Mouse (Mus musculus) heart, embryonic 14.5 days (tissue): ENCODE measurements around the gene Klk14. TPM values are rescaled to one million over a fixed set of nuclear protein-coding genes. Genes with fewer than 3 reads are reported as not detected.

ENCODE experiments used
- polyA plus RNA-seq: library from polyadenylated mRNA; unstranded; fragments of >200 nt; fragmentation: Nextera tagmentation; extraction: Ambion mirVana; gene quantifications from 2 replicates; pipeline ENCODE4 v1.2.1, GENCODE M21; 2014

The Klk14 gene
- polyA plus RNA-seq, 1 experiment from 2014 or later: not detected

Other genes starting within 250 kb of the Klk14 start
- gene Cldnd2, start 249.6 kb upstream of the Klk14 start, polyA plus RNA-seq: not detected in 2 replicates
- 703 and 738 TPM in 2 replicates for gene Etfb, start 246.3 kb upstream of the Klk14 start, polyA plus RNA-seq
- not detected in 2 replicates for gene Gm45233, start 246.3 kb upstream of the Klk14 start, polyA plus RNA-seq
- 2.2 and 2.7 TPM in 2 replicates for gene Vsig10l, start 227.3 kb upstream of the Klk14 start, polyA plus RNA-seq
- 0.07 and 0.09 TPM in 2 replicates for gene Iglon5, start 200.3 kb upstream of the Klk14 start, polyA plus RNA-seq
- gene 4931406B18Rik, start 184.5 kb upstream of the Klk14 start, polyA plus RNA-seq: not detected in 2 replicates
- 1.1 TPM in 2 replicates for gene Cd33, start 146.0 kb upstream of the Klk14 start, polyA plus RNA-seq
- gene Zfp658, start 128.2 kb upstream of the Klk14 start, polyA plus RNA-seq: 1.3 TPM in 2 replicates
- gene Zfp719, start 110.8 kb upstream of the Klk14 start, polyA plus RNA-seq: 7.8 and 7.9 TPM in 2 replicates
- gene Zfp819, start 83.2 kb upstream of the Klk14 start, polyA plus RNA-seq: not detected in 2 replicates
- gene Ceacam18, start 55.7 kb upstream of the Klk14 start, polyA plus RNA-seq: not detected in 2 replicates
- gene Siglece, start 30.3 kb upstream of the Klk14 start, polyA plus RNA-seq: 0.31 and 0.49 TPM in 2 replicates
- gene Ctu1, start 18.4 kb upstream of the Klk14 start, polyA plus RNA-seq: 3.4 and 4.9 TPM in 2 replicates
- not detected in 2 replicates for gene Klk13, start 22.1 kb downstream of the Klk14 start, polyA plus RNA-seq
- not detected in 2 replicates for gene Klk12, start 78.5 kb downstream of the Klk14 start, polyA plus RNA-seq
- gene Klk11, start 84.2 kb downstream of the Klk14 start, polyA plus RNA-seq: not detected in 2 replicates
- gene Klk10, start 90.6 kb downstream of the Klk14 start, polyA plus RNA-seq: 0.19 and 0.34 TPM in 2 replicates
- gene Klk9, start 101.5 kb downstream of the Klk14 start, polyA plus RNA-seq: not detected in 2 replicates
- gene Klk8, start 107.2 kb downstream of the Klk14 start, polyA plus RNA-seq: 24.2 and 26.3 TPM in 2 replicates
- 0.11 and 0.20 TPM in 2 replicates for gene Klk7, start 120.9 kb downstream of the Klk14 start, polyA plus RNA-seq
- not detected in 2 replicates for gene Klk6, start 134.1 kb downstream of the Klk14 start, polyA plus RNA-seq
- gene Klk5, start 151.6 kb downstream of the Klk14 start, polyA plus RNA-seq: not detected in 2 replicates
- gene Klk4, start 190.7 kb downstream of the Klk14 start, polyA plus RNA-seq: not detected in 2 replicates
- gene Klk15, start 243.3 kb downstream of the Klk14 start, polyA plus RNA-seq: not detected in 2 replicates